Mouse (Mus musculus) monocyte, adult 5-6 weeks (primary cell): ENCODE measurements around the gene Fam3a. TPM values are rescaled to one million over a fixed set of nuclear protein-coding genes. Genes with fewer than 3 reads are reported as not detected.
A peak's percentile ranks its signal among the peaks of the same experiment; 100 is the strongest.
"Not testable (repeated sequence)": the region's sequence is repeated elsewhere in the genome, so short reads cannot be mapped to it uniquely, and the experiment has no call there.

Experiments used
- ATAC-seq: fragments of 153-309, 156-312 bp; replicated peaks from 2 replicates; pipeline ENCODE4 v1.8.0; 2017; ENCODE audit warnings: mild to moderate bottlenecking; ENCODE audit not compliant: low TSS enrichment, insufficient number of reproducible peaks, severe bottlenecking, poor library complexity, low FRiP score
- total RNA-seq: library from RNA; stranded (forward); fragments of 200-1000, 200-491, 200-594 nt; gene quantifications from 3 replicates; pipeline ENCODE4 v1.2.3, GENCODE M21; 2017

The Fam3a gene
- 10.5 to 15.7 TPM (median 12.8 TPM) in 3 replicates for total RNA-seq

GRCm38 (mm10) chrX:74392535-74393443 is at the start of gene Fam3a, which contains the start of gene Ikbkg:
Gene Fam3a, minus strand, starts transcription at chrX:74393272.
Gene Ikbkg, plus strand, starts transcription at chrX:74393290.
- peak; percentile 100 for ATAC-seq

- ATAC-seq, result peak; percentile 12; the same call in 1 of the 2 replicates
Measured at GRCm38 (mm10) chrX:74429290-74429821, 36.3 kb upstream of the Fam3a start.

GRCm38 (mm10) chrX:74428826-74429276 is 35.8 kb upstream of the Fam3a start, which contains the start of gene G6pdx:
Gene G6pdx, minus strand, starts transcription at chrX:74429194.
- ATAC-seq, result peak; percentile 74

GRCm38 (mm10) chrX:74428146-74428825 is 35.2 kb upstream of the Fam3a start:
- no peak for ATAC-seq

- no peak for ATAC-seq
Measured at GRCm38 (mm10) chrX:74427116-74427515, 34.0 kb upstream of the Fam3a start.

- ATAC-seq, result no peak
Measured at GRCm38 (mm10) chrX:74426256-74426655, 33.2 kb upstream of the Fam3a start.

- ATAC-seq, result peak; percentile 24; the same call in 1 of the 2 replicates
Measured at GRCm38 (mm10) chrX:74425195-74425594, 32.1 kb upstream of the Fam3a start.

- no peak for ATAC-seq
Measured at GRCm38 (mm10) chrX:74424443-74424842, 31.4 kb upstream of the Fam3a start.

- ATAC-seq, result peak; percentile 68; the same call in 1 of the 2 replicates
Measured at GRCm38 (mm10) chrX:74413377-74413776, 20.3 kb upstream of the Fam3a start.

GRCm38 (mm10) chrX:74408340-74408739 is 15.3 kb upstream of the Fam3a start:
- ATAC-seq, result no peak

- ATAC-seq, result no peak
Measured at GRCm38 (mm10) chrX:74400136-74400535, 7.1 kb upstream of the Fam3a start.

GRCm38 (mm10) chrX:74388153-74388552 is 4.9 kb downstream of the Fam3a start:
- ATAC-seq, result no peak

- ATAC-seq, result no peak
Measured at GRCm38 (mm10) chrX:74384451-74384850, 8.6 kb downstream of the Fam3a start.

GRCm38 (mm10) chrX:74372888-74373549 is 20.1 kb downstream of the Fam3a start, which contains the start of the genes Ubl4a and Slc10a3:
Gene Ubl4a, minus strand, starts transcription at chrX:74373218.
Gene Slc10a3, minus strand, starts transcription at chrX:74373349.
- peak; percentile 99 for ATAC-seq

GRCm38 (mm10) chrX:74368209-74368909 is 24.7 kb downstream of the Fam3a start:
- peak; percentile 57 for ATAC-seq

GRCm38 (mm10) chrX:74367512-74367911 is 25.6 kb downstream of the Fam3a start:
- ATAC-seq, result no peak

- no peak for ATAC-seq
Measured at GRCm38 (mm10) chrX:74359171-74359570, 33.9 kb downstream of the Fam3a start.

GRCm38 (mm10) chrX:74357069-74357468 is 36.0 kb downstream of the Fam3a start:
- not testable (repeated sequence) for ATAC-seq
